Mouse (Mus musculus) myocyte (in vitro differentiated cells): ENCODE measurements around the gene Rbm20. TPM values are rescaled to one million over a fixed set of nuclear protein-coding genes. Genes with fewer than 3 reads are reported as not detected.
A peak's percentile ranks its signal among the peaks of the same experiment; 100 is the strongest.
"Not testable (repeated sequence)": the region's sequence is repeated elsewhere in the genome, so short reads cannot be mapped to it uniquely, and the experiment has no call there.

Experiments used
- H3K27me3 ChIP-seq: one replicate; pipeline ENCODE4 v1.6.1; 2011; ENCODE audit not compliant: control insufficient read depth, insufficient read depth, insufficient read length
- H3K36me3 ChIP-seq: one replicate; pipeline ENCODE4 v1.6.1; 2011; ENCODE audit not compliant: control insufficient read depth, insufficient read depth
- H3K4me2 ChIP-seq: one replicate; pipeline ENCODE4 v1.6.1; 2011; ENCODE audit warnings: low read depth, control low read depth
- H3K4me3 ChIP-seq: one replicate; pipeline ENCODE4 v1.5.1; 2011; ENCODE audit warnings: mild to moderate bottlenecking, control low read depth, moderate library complexity
- H3K79me2 ChIP-seq: one replicate; pipeline ENCODE4 v1.6.1; 2011; ENCODE audit not compliant: control insufficient read depth, insufficient read depth
- H3ac ChIP-seq: one replicate; pipeline ENCODE4 v1.6.1; 2011; ENCODE audit not compliant: control insufficient read depth, insufficient read length
- CEBPB ChIP-seq: IDR thresholded peaks from 2 replicates; pipeline ENCODE4 v1.6.1; 2011; ENCODE audit warnings: mild to moderate bottlenecking, moderate library complexity; ENCODE audit not compliant: poor library complexity, insufficient read depth, severe bottlenecking
- E2F4 ChIP-seq: IDR thresholded peaks from one replicate; pipeline ENCODE4 v1.6.1; 2011; ENCODE audit warnings: mild to moderate bottlenecking, control low read depth, moderate library complexity; ENCODE audit not compliant: insufficient read depth
- MAX ChIP-seq: IDR thresholded peaks from one replicate; pipeline ENCODE4 v1.6.1; 2011; ENCODE audit warnings: low read depth, mild to moderate bottlenecking, control low read depth
- MYOD1 ChIP-seq, 3 experiments: IDR thresholded peaks; one replicate each; pipeline ENCODE4 v1.6.1; 2011; ENCODE audit warnings: control low read depth in 2 of 3, low read depth in 2 of 3, mild to moderate bottlenecking in 2 of 3, moderate library complexity in 1 of 3; ENCODE audit not compliant: insufficient read length in 2 of 3, control insufficient read depth in 1 of 3
- MYOG ChIP-seq, 3 experiments: IDR thresholded peaks; one replicate each; pipeline ENCODE4 v1.6.1; 2011; ENCODE audit warnings: control low read depth in 2 of 3, low read depth in 2 of 3, mild to moderate bottlenecking in 2 of 3; ENCODE audit not compliant: insufficient read length in 2 of 3, control insufficient read depth in 1 of 3, insufficient read depth in 1 of 3
- POLR2A ChIP-seq: IDR thresholded peaks from one replicate; pipeline ENCODE4 v1.6.1; 2011; ENCODE audit warnings: low read depth, mild to moderate bottlenecking, control low read depth, moderate library complexity; ENCODE audit not compliant: insufficient read length
- POLR2AphosphoS2 ChIP-seq: IDR thresholded peaks from one replicate; pipeline ENCODE4 v1.6.1; 2011; ENCODE audit warnings: low read depth, control low read depth; ENCODE audit not compliant: insufficient read length
- REST ChIP-seq: IDR thresholded peaks from one replicate; pipeline ENCODE4 v1.6.1; 2011; ENCODE audit warnings: mild to moderate bottlenecking, control low read depth, moderate library complexity; ENCODE audit not compliant: insufficient read depth, insufficient read length
- SRF ChIP-seq: IDR thresholded peaks from one replicate; pipeline ENCODE4 v1.6.1; 2011; ENCODE audit warnings: low read depth; ENCODE audit not compliant: control insufficient read depth, insufficient read length
- TCF12 ChIP-seq: IDR thresholded peaks from one replicate; pipeline ENCODE4 v1.6.1; 2011; ENCODE audit warnings: mild to moderate bottlenecking, control low read depth; ENCODE audit not compliant: poor library complexity, insufficient read depth, severe bottlenecking
- TCF3 ChIP-seq: IDR thresholded peaks from one replicate; pipeline ENCODE4 v1.6.1; 2011; ENCODE audit warnings: low read depth, control low read depth; ENCODE audit not compliant: insufficient read length
- USF1 ChIP-seq: IDR thresholded peaks from one replicate; pipeline ENCODE4 v1.6.1; 2011; ENCODE audit warnings: low read depth, mild to moderate bottlenecking, control low read depth, moderate library complexity
- polyA plus RNA-seq: library from polyadenylated mRNA; unstranded; fragments of >200 nt; fragmentation: generic; extraction: Trizol; gene quantifications from one replicate; pipeline ENCODE4 v1.2.1, GENCODE M21; 2012; ENCODE audit warnings: missing spikeins

Gene Rbm20
- polyA plus RNA-seq, 1 experiment, result 35.4 TPM

- Histone ChIP-seq H3K4me3 (no peak overlapping the region), H3ac (no peak overlapping the region), H3K4me2 (no peak overlapping the region), H3K27me3 (no peaks in the 10 kb centered on the region), H3K36me3 (no peaks in the 10 kb centered on the region), H3K79me2 (no peaks in the 10 kb centered on the region)
- no peak for TF ChIP-seq POLR2AphosphoS2
- TF ChIP-seq SRF, result no peak
- no peak for TF ChIP-seq POLR2A
- no peak for TF ChIP-seq TCF12
- TF ChIP-seq MYOG (IDR thresholded peaks at IDR 0.05; ENCODE audit: control insufficient read depth in 1 of 3, insufficient read depth in 1 of 3, insufficient read length in 2 of 3, low read depth in 2 of 3), result peak in 1 of 3 experiments; percentile 47
- TF ChIP-seq E2F4, result no peak
- TF ChIP-seq CEBPB, result no peak
- TF ChIP-seq MAX, result no peak
- peak in 2 of 3 experiments; percentile 53 to 61 for TF ChIP-seq MYOD1 (IDR thresholded peaks at IDR 0.05; ENCODE audit: control insufficient read depth in 1 of 3, insufficient read length in 2 of 3, low read depth in 2 of 3)
- no peak for TF ChIP-seq TCF3
- no peak for TF ChIP-seq USF1
- TF ChIP-seq REST, result no peak
Observed at GRCm38 (mm10) chr19:53652267-53652666, 24.8 kb upstream of the Rbm20 start.

GRCm38 (mm10) chr19:53653624-53654467, 23.3 kb upstream of the Rbm20 start:
- no peak overlapping the region for H3K4me3 ChIP-seq
- H3K27me3 ChIP-seq, result no peaks in the 10 kb centered on the region
- no peaks in the 10 kb centered on the region for H3K79me2 ChIP-seq
- TF ChIP-seq MYOG (IDR thresholded peaks at IDR 0.05; ENCODE audit: control insufficient read depth in 1 of 3, insufficient read depth in 1 of 3, insufficient read length in 2 of 3, low read depth in 2 of 3) (peak; percentile 78 to 96 (median 91)), TCF12 (peak; percentile 92), E2F4 (no peak), MYOD1 (IDR thresholded peaks at IDR 0.05; ENCODE audit: control insufficient read depth in 1 of 3, insufficient read length in 2 of 3, low read depth in 2 of 3) (peak; percentile 40 to 97 (median 96)), POLR2AphosphoS2 (no peak), REST (no peak), POLR2A (no peak), MAX (no peak), TCF3 (peak; percentile 88), CEBPB (no peak), SRF (no peak), USF1 (no peak)
- H3K36me3 ChIP-seq, result no peaks in the 10 kb centered on the region
- no peak overlapping the region for H3ac ChIP-seq
- peak overlapping the region; percentile 67 for H3K4me2 ChIP-seq

GRCm38 (mm10) chr19:53656443-53656842, 20.7 kb upstream of the Rbm20 start:
- H3ac ChIP-seq, H3K4me2 ChIP-seq, H3K79me2 ChIP-seq, H3K4me3 ChIP-seq, H3K36me3 ChIP-seq, H3K27me3 ChIP-seq: not testable (repeated sequence)

GRCm38 (mm10) chr19:53657437-53657836, 19.7 kb upstream of the Rbm20 start:
- no peak overlapping the region for H3ac ChIP-seq
- H3K4me2 ChIP-seq, result no peak overlapping the region
- no peak overlapping the region for H3K4me3 ChIP-seq
- H3K27me3 ChIP-seq, result no peaks in the 10 kb centered on the region
- TF ChIP-seq MYOG (IDR thresholded peaks at IDR 0.05; ENCODE audit: control insufficient read depth in 1 of 3, insufficient read depth in 1 of 3, insufficient read length in 2 of 3, low read depth in 2 of 3) (no peak), USF1 (no peak), TCF3 (no peak), CEBPB (no peak), MAX (no peak), POLR2A (no peak), REST (no peak), E2F4 (no peak), MYOD1 (IDR thresholded peaks at IDR 0.05; ENCODE audit: control insufficient read depth in 1 of 3, insufficient read length in 2 of 3, low read depth in 2 of 3) (no peak), TCF12 (no peak), SRF (no peak), POLR2AphosphoS2 (no peak)
- no peaks in the 10 kb centered on the region for H3K79me2 ChIP-seq
- no peaks in the 10 kb centered on the region for H3K36me3 ChIP-seq

GRCm38 (mm10) chr19:53660722-53661420, 16.2 kb upstream of the Rbm20 start:
- Histone ChIP-seq H3K4me3 (peak overlapping the region; percentile 18), H3K79me2 (no peaks in the 10 kb centered on the region), H3K27me3 (no peaks in the 10 kb centered on the region), H3K4me2 (peak overlapping the region; percentile 43), H3K36me3 (no peaks in the 10 kb centered on the region), H3ac (no peak overlapping the region)
- TF ChIP-seq MYOD1 (IDR thresholded peaks at IDR 0.05; ENCODE audit: control insufficient read depth in 1 of 3, insufficient read length in 2 of 3, low read depth in 2 of 3) (peak in 1 of 3 experiments; percentile 32), POLR2AphosphoS2 (peak; percentile 37), POLR2A (peak; percentile 38), TCF3 (no peak), MYOG (IDR thresholded peaks at IDR 0.05; ENCODE audit: control insufficient read depth in 1 of 3, insufficient read depth in 1 of 3, insufficient read length in 2 of 3, low read depth in 2 of 3) (no peak), REST (no peak)
